Mouse (Mus musculus): ENCODE results near the gene Ankrd13a. TPM values are rescaled to one million over a fixed set of nuclear protein-coding genes. Genes with fewer than 3 reads are reported as not detected.
A peak's percentile ranks its signal among the peaks of the same experiment; 100 is the strongest.

The Ankrd13a gene
- polyA plus RNA-seq, 1 experiment: 62.1 TPM

GRCm38 (mm10) chr5:114776174-114776573 lies 1.7 kb downstream of the Ankrd13a start:
- no peak for TF ChIP-seq POLR2A (IDR thresholded peaks at IDR 0.05; ENCODE audit: borderline replicate concordance, insufficient read depth, low read length)
- TF ChIP-seq CTCF (IDR thresholded peaks at IDR 0.05; ENCODE audit: borderline replicate concordance, insufficient read depth, low read depth, low read length): no peak
- H3K4me3 ChIP-seq (replicated peaks; ENCODE audit: insufficient read depth, low read depth, low read length): peak overlapping the region; percentile 97
- no peaks in the 10 kb centered on the region for H3K27me3 ChIP-seq (ENCODE audit: control insufficient read depth, insufficient read depth, low read length)
- DNase-seq: no peak
- H3K4me1 ChIP-seq (ENCODE audit: control insufficient read depth, insufficient read depth, low read length): peaks cover 22% of the 10 kb centered on the region
- no peak overlapping the region for H3K27ac ChIP-seq (ENCODE audit: insufficient read depth, low read length)
- WGBS: 48% methylated on average over 7 of the region's 7 CpGs

GRCm38 (mm10) chr5:114779956-114780489 lies 5.5 kb downstream of the Ankrd13a start:
- WGBS: 29% methylated on average over 7 of the region's 7 CpGs
- DNase-seq: no peak
- Histone ChIP-seq H3K4me3 (replicated peaks; ENCODE audit: insufficient read depth, low read depth, low read length) (no peak overlapping the region), H3K4me1 (ENCODE audit: control insufficient read depth, insufficient read depth, low read length) (peaks cover 41% of the 10 kb centered on the region), H3K27me3 (ENCODE audit: control insufficient read depth, insufficient read depth, low read length) (no peaks in the 10 kb centered on the region), H3K27ac (ENCODE audit: insufficient read depth, low read length) (0 out of 2 replicates have a peak overlapping the region, but pooled peaks have one; percentile 1)
- no peak for TF ChIP-seq CTCF (IDR thresholded peaks at IDR 0.05; ENCODE audit: borderline replicate concordance, insufficient read depth, low read depth, low read length)
- TF ChIP-seq POLR2A (IDR thresholded peaks at IDR 0.05; ENCODE audit: borderline replicate concordance, insufficient read depth, low read length): no peak

GRCm38 (mm10) chr5:114780912-114781311 lies 6.4 kb downstream of the Ankrd13a start:
- DNase-seq: no peak
- no peak overlapping the region for H3K27ac ChIP-seq (ENCODE audit: insufficient read depth, low read length)
- H3K4me1 ChIP-seq (ENCODE audit: control insufficient read depth, insufficient read depth, low read length): peaks cover 44% of the 10 kb centered on the region
- no peak for TF ChIP-seq CTCF (IDR thresholded peaks at IDR 0.05; ENCODE audit: borderline replicate concordance, insufficient read depth, low read depth, low read length)
- TF ChIP-seq POLR2A (IDR thresholded peaks at IDR 0.05; ENCODE audit: borderline replicate concordance, insufficient read depth, low read length): no peak
- H3K4me3 ChIP-seq (replicated peaks; ENCODE audit: insufficient read depth, low read depth, low read length): no peak overlapping the region
- no peaks in the 10 kb centered on the region for H3K27me3 ChIP-seq (ENCODE audit: control insufficient read depth, insufficient read depth, low read length)
- WGBS: 67% methylated on average over 7 of the region's 7 CpGs

- DNase-seq: no peak
- no peak overlapping the region for H3K27ac ChIP-seq (ENCODE audit: insufficient read depth, low read length)
- WGBS: 84% methylated on average over 9 of the region's 9 CpGs
- no peak for TF ChIP-seq POLR2A (IDR thresholded peaks at IDR 0.05; ENCODE audit: borderline replicate concordance, insufficient read depth, low read length)
- TF ChIP-seq CTCF (IDR thresholded peaks at IDR 0.05; ENCODE audit: borderline replicate concordance, insufficient read depth, low read depth, low read length): no peak
- no peak overlapping the region for H3K4me3 ChIP-seq (replicated peaks; ENCODE audit: insufficient read depth, low read depth, low read length)
- H3K27me3 ChIP-seq (ENCODE audit: control insufficient read depth, insufficient read depth, low read length): no peaks in the 10 kb centered on the region
- H3K4me1 ChIP-seq (ENCODE audit: control insufficient read depth, insufficient read depth, low read length): peaks cover 42% of the 10 kb centered on the region
Observed at GRCm38 (mm10) chr5:114782991-114783390, 8.5 kb downstream of the Ankrd13a start.

GRCm38 (mm10) chr5:114783405-114784163 lies 9.1 kb downstream of the Ankrd13a start:
- WGBS: 77% methylated on average over 12 of the region's 12 CpGs
- peaks cover 40% of the 10 kb centered on the region for H3K4me1 ChIP-seq (ENCODE audit: control insufficient read depth, insufficient read depth, low read length)
- DNase-seq: no peak
- H3K27ac ChIP-seq (ENCODE audit: insufficient read depth, low read length): peak overlapping the region; percentile 28; the same call in 1 of the 2 replicates
- H3K4me3 ChIP-seq (replicated peaks; ENCODE audit: insufficient read depth, low read depth, low read length): no peak overlapping the region
- TF ChIP-seq POLR2A (IDR thresholded peaks at IDR 0.05; ENCODE audit: borderline replicate concordance, insufficient read depth, low read length): no peak
- no peak for TF ChIP-seq CTCF (IDR thresholded peaks at IDR 0.05; ENCODE audit: borderline replicate concordance, insufficient read depth, low read depth, low read length)
- no peaks in the 10 kb centered on the region for H3K27me3 ChIP-seq (ENCODE audit: control insufficient read depth, insufficient read depth, low read length)

GRCm38 (mm10) chr5:114784622-114785165 lies 10.2 kb downstream of the Ankrd13a start:
- DNase-seq: no peak
- no peak overlapping the region for H3K4me3 ChIP-seq (replicated peaks; ENCODE audit: insufficient read depth, low read depth, low read length)

GRCm38 (mm10) chr5:114785196-114785595 lies 10.7 kb downstream of the Ankrd13a start:
- no peak for TF ChIP-seq CTCF (IDR thresholded peaks at IDR 0.05; ENCODE audit: borderline replicate concordance, insufficient read depth, low read depth, low read length)
- TF ChIP-seq POLR2A (IDR thresholded peaks at IDR 0.05; ENCODE audit: borderline replicate concordance, insufficient read depth, low read length): no peak
- H3K27me3 ChIP-seq (ENCODE audit: control insufficient read depth, insufficient read depth, low read length): no peaks in the 10 kb centered on the region
- H3K4me1 ChIP-seq (ENCODE audit: control insufficient read depth, insufficient read depth, low read length): peaks cover 31% of the 10 kb centered on the region
- no peak for DNase-seq
- 46% methylated on average over 5 of the region's 5 CpGs for WGBS
- no peak overlapping the region for H3K4me3 ChIP-seq (replicated peaks; ENCODE audit: insufficient read depth, low read depth, low read length)
- no peak overlapping the region; the same call in 1 of the 2 replicates for H3K27ac ChIP-seq (ENCODE audit: insufficient read depth, low read length)

More at GRCm38 (mm10) chr5:114784622-114785165, 10.2 kb downstream of the Ankrd13a start:
- Histone ChIP-seq H3K4me1 (ENCODE audit: control insufficient read depth, insufficient read depth, low read length) (peaks cover 35% of the 10 kb centered on the region), H3K27me3 (ENCODE audit: control insufficient read depth, insufficient read depth, low read length) (no peaks in the 10 kb centered on the region), H3K27ac (ENCODE audit: insufficient read depth, low read length) (peak overlapping the region; percentile 25; the same call in 1 of the 2 replicates)
- 51% methylated on average over 16 of the region's 16 CpGs for WGBS
- TF ChIP-seq CTCF (IDR thresholded peaks at IDR 0.05; ENCODE audit: borderline replicate concordance, insufficient read depth, low read depth, low read length) (no peak), POLR2A (IDR thresholded peaks at IDR 0.05; ENCODE audit: borderline replicate concordance, insufficient read depth, low read length) (no peak)
